Mouse (Mus musculus): ENCODE measurements around the gene Kctd20.

DNA sequence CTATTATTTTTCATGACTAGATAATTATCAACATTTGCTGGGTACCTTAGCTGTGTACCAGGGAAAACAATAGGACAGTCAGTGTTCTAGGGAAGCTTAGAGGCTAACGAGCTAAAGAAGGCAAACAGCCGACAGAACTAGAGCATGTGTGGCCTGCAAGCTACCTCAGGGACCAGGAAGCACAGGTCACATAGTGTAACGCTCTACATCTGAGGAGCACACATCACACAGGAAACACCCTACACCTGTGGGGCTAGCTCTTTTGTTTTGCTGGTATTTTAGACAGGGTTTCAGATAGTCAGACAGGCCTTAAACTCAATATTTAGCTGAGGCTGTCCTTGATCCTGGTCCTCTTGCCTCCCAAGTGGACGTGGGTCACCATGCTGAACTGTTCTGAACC, 42.9 kb downstream of the Kctd20 start:
- TF ChIP-seq MAX (IDR thresholded peaks at IDR 0.05; ENCODE audit: low read depth) (no peak), POLR2A (IDR thresholded peaks at IDR 0.05; ENCODE audit: insufficient read length, low read depth) (no peak), POLR2AphosphoS2 (IDR thresholded peaks at IDR 0.05; ENCODE audit: insufficient read length, low read depth) (no peak), MYOG (IDR thresholded peaks at IDR 0.05; ENCODE audit: control insufficient read depth in 1 of 3, insufficient read depth in 1 of 3, insufficient read length in 2 of 3, low read depth in 2 of 3) (no peak), USF1 (IDR thresholded peaks at IDR 0.05; ENCODE audit: low read depth) (no peak), TCF12 (IDR thresholded peaks at IDR 0.05; ENCODE audit: insufficient read depth, poor library complexity, severe bottlenecking) (no peak), SRF (IDR thresholded peaks at IDR 0.05; ENCODE audit: control insufficient read depth, insufficient read length, low read depth) (no peak), E2F4 (IDR thresholded peaks at IDR 0.05; ENCODE audit: insufficient read depth) (no peak), MYOD1 (IDR thresholded peaks at IDR 0.05; ENCODE audit: control insufficient read depth in 1 of 3, insufficient read length in 2 of 3, low read depth in 2 of 3) (no peak), REST (IDR thresholded peaks at IDR 0.05; ENCODE audit: insufficient read depth, insufficient read length) (no peak), TCF3 (IDR thresholded peaks at IDR 0.05; ENCODE audit: insufficient read length, low read depth) (no peak), CEBPB (IDR thresholded peaks at IDR 0.05; ENCODE audit: insufficient read depth, poor library complexity, severe bottlenecking) (no peak)
